Mouse (Mus musculus) left cerebral cortex, adult 8-10 months (tissue): ENCODE measurements around the gene Emc10. TPM values are rescaled to one million over a fixed set of nuclear protein-coding genes. Genes with fewer than 3 reads are reported as not detected.

Experiments
- DNase-seq, 2 experiments: peaks; one replicate each; pipeline ENCODE4 v3.0.0; 2022; ENCODE audit warnings: low spot score in 2 of 2
- total RNA-seq, 4 experiments: library from RNA; stranded (reverse); gene quantifications; 2 replicates each; pipeline ENCODE4 v1.2.4; 2022

Gene Emc10
- total RNA-seq, 4 experiments from 2014 or later = 186 to 208 (median 193) TPM

- peak in 1 of 2 experiments; percentile 4 for DNase-seq
These were observed 10.6 kb downstream of the Emc10 start for GRCm38 (mm10) chr7:44485572-44486195.

GRCm38 (mm10) chr7:44484841-44485571 lies 11.3 kb downstream of the Emc10 start:
- DNase-seq = peak; percentile 61 to 82

- DNase-seq = peak in 1 of 2 experiments; percentile 4
These were observed 12.2 kb downstream of the Emc10 start for GRCm38 (mm10) chr7:44484109-44484508.

- no peak for DNase-seq
These were observed 13.4 kb downstream of the Emc10 start for GRCm38 (mm10) chr7:44482836-44483435.

GRCm38 (mm10) chr7:44475046-44475614 lies 21.2 kb downstream of the Emc10 start:
- peak in 1 of 2 experiments; percentile 16 for DNase-seq

GRCm38 (mm10) chr7:44474419-44474818 lies 21.9 kb downstream of the Emc10 start:
- peak in 1 of 2 experiments; percentile 92 for DNase-seq

- DNase-seq = peak in 1 of 2 experiments; percentile 14
These were observed 23.2 kb downstream of the Emc10 start for GRCm38 (mm10) chr7:44472961-44473646.

GRCm38 (mm10) chr7:44472558-44472885 lies 23.8 kb downstream of the Emc10 start:
- no peak for DNase-seq

GRCm38 (mm10) chr7:44471880-44472557 lies 24.3 kb downstream of the Emc10 start:
- peak in 1 of 2 experiments; percentile 42 for DNase-seq

GRCm38 (mm10) chr7:44470696-44471612 lies 25.4 kb downstream of the Emc10 start:
- DNase-seq = peak in 1 of 2 experiments; percentile 27

- DNase-seq = peak in 1 of 2 experiments; percentile 14
These were observed 26.4 kb downstream of the Emc10 start for GRCm38 (mm10) chr7:44469677-44470675.

GRCm38 (mm10) chr7:44468644-44469285 lies 27.6 kb downstream of the Emc10 start:
- DNase-seq = no peak

- peak; percentile 94 to 99 for DNase-seq
These were observed 28.4 kb downstream of the Emc10 start, which contains the start of gene Josd2 for GRCm38 (mm10) chr7:44467811-44468411. Gene Josd2, plus strand, starts transcription at chr7:44467980.

- peak in 1 of 2 experiments; percentile 41 for DNase-seq
These were observed 29.4 kb downstream of the Emc10 start for GRCm38 (mm10) chr7:44466888-44467311.

- peak in 1 of 2 experiments; percentile 32 for DNase-seq
These were observed 30.1 kb downstream of the Emc10 start for GRCm38 (mm10) chr7:44466006-44466887.

- peak in 1 of 2 experiments; percentile 43 for DNase-seq
These were observed 31.2 kb downstream of the Emc10 start, which contains the start of gene Aspdh for GRCm38 (mm10) chr7:44465111-44465510. Gene Aspdh, plus strand, starts transcription at chr7:44465391.
